Mouse (Mus musculus) leukemia stem cell, adult 10-12 weeks (primary cell): ENCODE results near the gene Cd302. TPM values are rescaled to one million over a fixed set of nuclear protein-coding genes. Genes with fewer than 3 reads are reported as not detected.

ENCODE experiments used
- polyA plus RNA-seq: library from polyadenylated mRNA; stranded (reverse); fragments of >175 nt; gene quantifications from 2 replicates; pipeline ENCODE4 v1.2.3, GENCODE M21; 2012; ENCODE audit warnings: low replicate concordance

Cd302 gene
- 5.6 and 8.9 TPM in 2 replicates for polyA plus RNA-seq

DNA sequence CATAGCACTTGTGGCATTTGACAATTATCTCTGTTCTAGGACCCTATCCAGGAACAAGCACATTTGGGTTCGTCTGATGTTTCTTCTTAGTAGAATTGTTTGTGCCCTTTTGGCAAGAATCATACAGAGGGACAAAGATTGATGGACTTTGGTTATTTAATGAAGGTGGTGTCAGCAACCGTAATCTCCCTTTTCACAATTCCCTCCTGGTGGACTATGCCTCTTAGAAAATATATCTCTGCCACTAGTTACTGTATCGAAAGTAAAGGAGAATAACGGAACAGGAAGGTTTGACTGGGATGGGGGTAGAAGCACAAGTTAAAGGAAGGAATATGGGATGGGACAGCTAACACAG is at the start of gene Cd302:
Gene Cd302 (minus strand): TSS at position 22 of the 355 bp plus-strand sequence.

DNA sequence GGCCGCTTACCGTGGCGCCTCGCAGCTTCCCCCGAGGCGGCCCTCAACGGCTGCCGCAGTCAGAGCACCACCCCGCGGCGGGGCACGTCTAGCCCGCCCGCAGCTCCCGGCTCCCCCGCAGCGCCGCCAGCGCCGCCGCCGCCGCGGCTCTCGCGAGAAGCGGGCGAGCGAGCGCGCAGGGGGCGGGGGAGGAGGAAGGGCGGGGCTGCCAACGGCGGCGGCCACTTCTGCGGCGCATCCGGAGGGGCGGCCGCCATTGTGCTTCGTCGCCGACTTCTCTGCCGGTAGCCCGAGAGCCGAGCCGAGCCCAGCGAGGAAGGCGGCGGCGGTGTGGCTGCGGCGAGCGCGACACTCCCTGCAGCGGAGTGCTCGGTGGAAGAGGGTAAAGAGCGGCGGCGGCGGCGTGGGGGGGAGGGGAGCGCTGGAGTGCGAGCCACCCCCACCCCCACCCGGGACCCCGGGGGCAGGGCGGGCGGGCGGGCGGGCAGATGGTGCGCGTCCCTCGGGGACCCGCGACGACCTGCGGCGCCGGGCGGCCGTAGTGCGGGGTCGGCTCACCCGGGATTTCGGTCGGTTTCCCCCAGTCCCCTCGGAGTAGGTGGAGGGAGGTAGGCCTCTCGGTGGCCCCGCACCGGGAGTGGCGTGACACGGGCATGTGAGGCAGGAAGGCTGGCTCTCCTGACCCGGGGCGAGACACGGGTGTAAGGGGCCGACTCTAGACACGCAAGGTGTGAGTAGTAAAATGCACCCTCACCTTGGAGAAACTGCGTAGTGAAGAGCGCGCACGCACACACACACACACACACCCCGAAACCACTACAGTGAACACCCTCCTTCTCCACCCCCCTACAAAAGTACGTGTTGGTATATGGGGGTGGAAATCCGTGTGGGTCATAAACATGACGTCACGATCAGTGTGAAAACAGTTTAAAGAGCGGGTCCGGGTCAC is 74.3 kb downstream of the Cd302 start, which contains the start of the genes Baz2b and March7:
Gene Baz2b (minus strand): TSS at position 137 of the 949 bp plus-strand sequence.
Gene March7 (plus strand): TSS at position 185 of the 949 bp plus-strand sequence.

Other genes with a start within 250 kb of the Cd302 start
- gene Baz2b, start 74.6 kb downstream of the Cd302 start, polyA plus RNA-seq: 6.3 and 8.9 TPM in 2 replicates
- gene March7, start 74.6 kb downstream of the Cd302 start, polyA plus RNA-seq: 0.82 and 5.3 TPM in 2 replicates
- 0.25 and 0.36 TPM in 2 replicates for gene Ly75, start 98.8 kb upstream of the Cd302 start, polyA plus RNA-seq